In the genomic region with DNA sequence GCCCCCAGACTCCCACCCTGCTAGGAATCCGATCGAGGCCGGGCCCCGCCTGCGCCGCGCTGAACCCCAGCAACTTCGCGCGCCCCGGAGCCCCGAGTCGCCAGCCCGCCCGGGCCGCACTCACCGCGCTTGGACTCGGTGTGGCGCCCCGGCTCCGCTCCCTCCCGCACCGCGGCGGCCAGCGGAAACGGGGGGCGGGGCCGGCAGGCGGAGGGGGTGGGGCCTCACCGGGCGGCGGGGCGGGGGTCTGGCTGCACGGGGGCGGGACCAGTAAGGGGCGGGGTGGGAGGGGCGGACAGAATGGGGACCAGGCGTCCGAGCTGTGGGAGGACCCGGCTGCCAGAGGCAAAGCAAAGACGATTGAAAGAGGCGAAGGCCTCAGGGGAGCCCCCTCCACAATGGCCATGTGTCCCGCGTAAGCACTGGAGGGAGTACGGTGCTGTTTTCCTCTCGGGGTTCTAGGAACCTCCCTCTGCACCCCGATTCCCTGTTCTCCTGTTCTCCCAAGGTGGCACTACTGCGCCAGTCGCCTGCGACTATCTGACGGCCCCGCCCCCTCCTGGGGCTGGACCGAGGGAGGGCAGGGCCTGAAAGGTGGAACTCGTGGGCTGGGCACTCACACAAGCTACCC, we compare ENCODE assay signal across 8 mouse cellular contexts. TPM values are rescaled to one million over a fixed set of nuclear protein-coding genes. Genes with fewer than 3 reads are reported as not detected.
DNase-seq lines count a peak whose midpoint lies in the region; ATAC-seq and TF ChIP-seq lines count a peak whose summit lies in the region.

Tspan9 (minus strand) TSS at position 205 of the 631 bp plus-strand sequence.

- peak; percentile 93 for DNase-seq in 3134 (ENCODE audit: extremely low read depth, insufficient read length, low spot score)
- peak; percentile 87 for DNase-seq in adrenal gland, postnatal 14 days
- peak; percentile 93 for DNase-seq in heart, embryonic 10.5 days (ENCODE audit: low spot score)
- peak; percentile 78 for DNase-seq in liver, embryonic 11.5 days (ENCODE audit: low spot score)

- H3ac ChIP-seq in myocyte (ENCODE audit: control insufficient read depth, insufficient read length), result peak within 1 kb of the TSS; percentile 23

- H3K9ac ChIP-seq in embryonic facial prominence, embryonic 12.5 days, result peak within 1 kb of the TSS; percentile 80
- peak within 1 kb of the TSS; percentile 91 for H3K9ac ChIP-seq in kidney, embryonic 14.5 days (ENCODE audit: low read depth, low read length)
- peak within 1 kb of the TSS; percentile 58 for H3K9ac ChIP-seq in liver, embryonic 11.5 days (ENCODE audit: low read depth, low read length)
- peak within 1 kb of the TSS; percentile 77 for H3K9ac ChIP-seq in stomach, embryonic 16.5 days (ENCODE audit: low read length)

- no peaks in the 10 kb centered on the region for H3K9me3 ChIP-seq in embryonic facial prominence, embryonic 12.5 days
- no peaks in the 10 kb centered on the region for H3K9me3 ChIP-seq in heart, embryonic 10.5 days
- no peaks in the 10 kb centered on the region for H3K9me3 ChIP-seq in kidney, embryonic 14.5 days (ENCODE audit: control insufficient read depth, low read length)
- H3K9me3 ChIP-seq in liver, embryonic 11.5 days (ENCODE audit: control insufficient read depth, low read length), result no peaks in the 10 kb centered on the region
- H3K9me3 ChIP-seq in stomach, embryonic 16.5 days (replicated peaks; ENCODE audit: control insufficient read depth, low read length), result no peaks in the 10 kb centered on the region

- H3K36me3 ChIP-seq in embryonic facial prominence, embryonic 12.5 days, result no peaks in the 10 kb centered on the region
- H3K36me3 ChIP-seq in heart, embryonic 10.5 days, result peaks cover 5% of the 10 kb centered on the region
- H3K36me3 ChIP-seq in kidney, embryonic 14.5 days (ENCODE audit: control insufficient read depth, insufficient read depth, low read length), result no peaks in the 10 kb centered on the region; the same call in 1 of the 2 replicates
- H3K36me3 ChIP-seq in liver, embryonic 11.5 days (ENCODE audit: control insufficient read depth, insufficient read depth, low read length), result no peaks in the 10 kb centered on the region
- H3K36me3 ChIP-seq in myocyte (ENCODE audit: control insufficient read depth, insufficient read depth), result no peaks in the 10 kb centered on the region
- H3K36me3 ChIP-seq in stomach, embryonic 16.5 days (ENCODE audit: control insufficient read depth, insufficient read depth, low read length), result no peaks in the 10 kb centered on the region

- no peaks in the 10 kb centered on the region for H3K79me2 ChIP-seq in myocyte (ENCODE audit: control insufficient read depth, insufficient read depth)

- peak within 1 kb of the TSS; percentile 84 for H3K27ac ChIP-seq in embryonic facial prominence, embryonic 12.5 days
- H3K27ac ChIP-seq in heart, embryonic 10.5 days, result peak within 1 kb of the TSS; percentile 95
- peak within 1 kb of the TSS; percentile 91 for H3K27ac ChIP-seq in kidney, embryonic 14.5 days (ENCODE audit: low read depth, low read length)
- peak within 1 kb of the TSS; percentile 32; the same call in 1 of the 2 replicates for H3K27ac ChIP-seq in liver, embryonic 11.5 days (ENCODE audit: low read depth, low read length)
- peak within 1 kb of the TSS; percentile 91 for H3K27ac ChIP-seq in stomach, embryonic 16.5 days (ENCODE audit: low read length)

- ATAC-seq in embryonic facial prominence, embryonic 12.5 days (ENCODE audit: insufficient number of reproducible peaks, insufficient read depth, low FRiP score, low TSS enrichment), result peak; percentile 87
- peak; percentile 92 for ATAC-seq in kidney, embryonic 14.5 days (ENCODE audit: low FRiP score, low TSS enrichment)
- ATAC-seq in liver, embryonic 11.5 days (replicated peaks; ENCODE audit: low FRiP score), result peak; percentile 88
- peak; percentile 90 for ATAC-seq in stomach, embryonic 16.5 days (ENCODE audit: insufficient read depth, low FRiP score)

- H3K4me3 ChIP-seq in embryonic facial prominence, embryonic 12.5 days, result peak within 1 kb of the TSS; percentile 70
- peak within 1 kb of the TSS; percentile 90 for H3K4me3 ChIP-seq in heart, embryonic 10.5 days
- peak within 1 kb of the TSS; percentile 77 for H3K4me3 ChIP-seq in kidney, embryonic 14.5 days (ENCODE audit: low read length)
- peak within 1 kb of the TSS; percentile 69 for H3K4me3 ChIP-seq in liver, embryonic 11.5 days (ENCODE audit: low read depth, low read length)
- peak within 1 kb of the TSS; percentile 37 for H3K4me3 ChIP-seq in myocyte
- H3K4me3 ChIP-seq in stomach, embryonic 16.5 days (replicated peaks; ENCODE audit: low read length), result peak within 1 kb of the TSS; percentile 65

- under 1% methylated on average over 36 of the region's 56 CpGs for WGBS in embryonic facial prominence, embryonic 12.5 days
- WGBS in heart, embryonic 10.5 days, result under 1% methylated on average over 52 of the region's 56 CpGs
- WGBS in kidney, embryonic 14.5 days, result 1% methylated on average over 37 of the region's 56 CpGs
- under 1% methylated on average over 45 of the region's 56 CpGs for WGBS in liver, embryonic 11.5 days
- WGBS in stomach, embryonic 16.5 days, result under 1% methylated on average over 47 of the region's 56 CpGs

- H3K27me3 ChIP-seq in embryonic facial prominence, embryonic 12.5 days, result no peaks in the 10 kb centered on the region
- H3K27me3 ChIP-seq in heart, embryonic 10.5 days (ENCODE audit: insufficient read depth, poor library complexity, severe bottlenecking), result no peaks in the 10 kb centered on the region
- H3K27me3 ChIP-seq in kidney, embryonic 14.5 days (ENCODE audit: control insufficient read depth, insufficient read depth, low read length), result no peaks in the 10 kb centered on the region; the same call in 1 of the 2 replicates
- 0 out of 2 replicates have a peak, but pooled peaks cover 4% of the 10 kb centered on the region for H3K27me3 ChIP-seq in liver, embryonic 11.5 days (replicated peaks; ENCODE audit: control insufficient read depth, insufficient read depth, low read length)
- no peaks in the 10 kb centered on the region for H3K27me3 ChIP-seq in myocyte (ENCODE audit: control insufficient read depth, insufficient read depth, insufficient read length)
- H3K27me3 ChIP-seq in stomach, embryonic 16.5 days (ENCODE audit: control insufficient read depth, insufficient read depth, low read length), result no peaks in the 10 kb centered on the region

- peaks cover 10% of the 10 kb centered on the region for H3K4me1 ChIP-seq in embryonic facial prominence, embryonic 12.5 days
- H3K4me1 ChIP-seq in heart, embryonic 10.5 days, result peaks cover 33% of the 10 kb centered on the region
- H3K4me1 ChIP-seq in kidney, embryonic 14.5 days (ENCODE audit: control insufficient read depth, insufficient read depth, low read length), result peaks cover 19% of the 10 kb centered on the region
- 0 out of 2 replicates have a peak, but pooled peaks cover 3% of the 10 kb centered on the region for H3K4me1 ChIP-seq in liver, embryonic 11.5 days (replicated peaks; ENCODE audit: control insufficient read depth, insufficient read depth, low read length)
- peaks cover 21% of the 10 kb centered on the region for H3K4me1 ChIP-seq in stomach, embryonic 16.5 days (ENCODE audit: control insufficient read depth, insufficient read depth, low read length)

- peak within 1 kb of the TSS; percentile 76 for H3K4me2 ChIP-seq in embryonic facial prominence, embryonic 12.5 days (replicated peaks)
- peak within 1 kb of the TSS; percentile 78 for H3K4me2 ChIP-seq in kidney, embryonic 14.5 days (replicated peaks; ENCODE audit: low read depth, low read length)
- H3K4me2 ChIP-seq in liver, embryonic 11.5 days, result peak within 1 kb of the TSS; percentile 84
- H3K4me2 ChIP-seq in myocyte (ENCODE audit: low read depth), result peak within 1 kb of the TSS; percentile 69
- peak within 1 kb of the TSS; percentile 59 for H3K4me2 ChIP-seq in stomach, embryonic 16.5 days (ENCODE audit: low read depth, low read length)

- TF ChIP-seq POLR2A in myocyte (IDR thresholded peaks at IDR 0.05; ENCODE audit: insufficient read length, low read depth), result peak; percentile 75

TF ChIP-seq in myocyte, 11 proteins besides CTCF, POLR2A, EP300 and RAD21:
- TF ChIP-seq POLR2AphosphoS2 (IDR thresholded peaks at IDR 0.05; ENCODE audit: insufficient read length, low read depth) (no peak), MYOG (IDR thresholded peaks at IDR 0.05; ENCODE audit: control insufficient read depth in 1 of 3, insufficient read depth in 1 of 3, insufficient read length in 2 of 3, low read depth in 2 of 3) (peak in 1 of 3 experiments; percentile 15)

RNA-seq across cellular contexts. Expression of gene Tspan9, which starts in this region (rescaled TPM):
- total RNA-seq in adrenal gland, postnatal 14 days (2021), result 53.9 and 59.0 TPM in 2 replicates
- polyA plus RNA-seq in embryonic facial prominence, embryonic 12.5 days (2016; fragmentation: Nextera tagmentation; extraction: Ambion mirVana), result 108 and 110 TPM in 2 replicates
- polyA plus RNA-seq in heart, embryonic 10.5 days (2016; fragmentation: Nextera tagmentation; extraction: Ambion mirVana), result 111 and 177 TPM in 2 replicates
- polyA plus RNA-seq in kidney, embryonic 14.5 days (2014; fragmentation: Nextera tagmentation; extraction: Ambion mirVana), result 96.6 and 100 TPM in 2 replicates
- polyA plus RNA-seq in liver, embryonic 11.5 days (2014; fragmentation: Nextera tagmentation; extraction: Ambion mirVana), result 46.3 and 46.9 TPM in 2 replicates
- 227 TPM for polyA plus RNA-seq in myocyte (2012; fragmentation: generic; extraction: Trizol)
- polyA plus RNA-seq in stomach, embryonic 16.5 days (2015; fragmentation: Nextera tagmentation; extraction: Ambion mirVana), result 177 and 178 TPM in 2 replicates

Comparison
In these comparisons a context has a peak if more than half of its experiments do, and no peak if none do; other contexts are left out.
1. Peak in every context shown above with its lines: DNase-seq, ATAC-seq, H3K4me3 ChIP-seq and H3K27ac ChIP-seq.
2. H3K27ac ChIP-seq: peak in every context shown above with its lines; median percentile 95 in heart, embryonic 10.5 days; 91 in kidney, embryonic 14.5 days; 91 in stomach, embryonic 16.5 days; 84 in embryonic facial prominence, embryonic 12.5 days; 32 in liver, embryonic 11.5 days.
3. H3K4me3 ChIP-seq: peak in every context shown above with its lines; median percentile 90 in heart, embryonic 10.5 days; 77 in kidney, embryonic 14.5 days; 70 in embryonic facial prominence, embryonic 12.5 days; 69 in liver, embryonic 11.5 days; 65 in stomach, embryonic 16.5 days; 37 in myocyte.